Mouse (Mus musculus) spleen, adult 2 months (tissue): ENCODE results near the gene Cr2. TPM values are rescaled to one million over a fixed set of nuclear protein-coding genes. Genes with fewer than 3 reads are reported as not detected.

Source experiments
- DNase-seq, 2 experiments: peaks; one replicate each; pipeline versions ENCODE4 v3.0.0 to v3.0.0-alpha.2; 2012 to 2021; ENCODE audit warnings: low spot score in 2 of 2, low read depth in 1 of 2
- H3K27ac ChIP-seq: fragments of 200-500 bp; 2 replicates; pipeline ENCODE4 v1.5.1; 2012; ENCODE audit warnings: low read length, inconsistent platforms; ENCODE audit not compliant: insufficient read depth
- H3K27me3 ChIP-seq: fragments of 200-500 bp; 2 replicates; pipeline ENCODE4 v1.6.1; 2012; ENCODE audit warnings: mild to moderate bottlenecking, moderate library complexity, low read length, inconsistent platforms; ENCODE audit not compliant: control insufficient read depth, insufficient read depth
- H3K36me3 ChIP-seq: fragments of 200-500 bp; 2 replicates; pipeline ENCODE4 v1.6.1; 2012; ENCODE audit warnings: mild to moderate bottlenecking, low read length, inconsistent platforms; ENCODE audit not compliant: control insufficient read depth, insufficient read depth
- H3K4me1 ChIP-seq: fragments of 200-500 bp; 2 replicates; pipeline ENCODE4 v1.6.1; 2011; ENCODE audit warnings: inconsistent platforms; ENCODE audit not compliant: control insufficient read depth, insufficient read depth, insufficient read length
- H3K4me3 ChIP-seq: fragments of 200-500 bp; 2 replicates; pipeline ENCODE4 v1.5.1; 2011; ENCODE audit warnings: mild to moderate bottlenecking, inconsistent platforms; ENCODE audit not compliant: insufficient read depth, insufficient read length; ENCODE audit errors: extremely low read depth
- CTCF ChIP-seq: fragments of 200-500 bp; IDR thresholded peaks from 2 replicates; pipeline ENCODE4 v1.5.1; 2011; ENCODE audit warnings: mild to moderate bottlenecking, inconsistent platforms; ENCODE audit not compliant: insufficient read depth, insufficient read length, insufficient replicate concordance; ENCODE audit errors: extremely low read depth
- POLR2A ChIP-seq: fragments of 200-500 bp; IDR thresholded peaks from 2 replicates; pipeline ENCODE4 v1.6.1; 2011; ENCODE audit warnings: low read depth, low read length, inconsistent platforms
- WGBS: fragments of 180-500 bp; shearing (Covaris S2); methylation state at CpG from one replicate; pipeline ENCODE4 v1.1.7; 2018; 5-methylcytosine and 5-hydroxymethylcytosine counted together
- polyA plus RNA-seq: library from polyadenylated mRNA; depleted of rRNA; stranded (reverse); fragments of >200 nt; gene quantifications from 2 replicates; pipeline ENCODE4 v1.2.3, GENCODE M21; 2012

Cr2 gene
- polyA plus RNA-seq, 1 experiment: 53.0 TPM

GRCm38 (mm10) chr1:195131675-195132015 is 44.9 kb downstream of the Cr2 start:
- WGBS: 11% methylated on average over 4 of the region's 4 CpGs
- TF ChIP-seq POLR2A: no peak
- no peak for TF ChIP-seq CTCF
- Histone ChIP-seq H3K27me3 (no peaks in the 10 kb centered on the region), H3K4me3 (peak overlapping the region; percentile 39; the same call in 1 of the 2 replicates), H3K4me1 (no peaks in the 10 kb centered on the region; the same call in 1 of the 2 replicates), H3K36me3 (peaks cover 19% of the 10 kb centered on the region), H3K27ac (peak overlapping the region; percentile 99; the same call in 1 of the 2 replicates)
- no peak for DNase-seq

GRCm38 (mm10) chr1:195130953-195131674 is 45.4 kb downstream of the Cr2 start, which contains the start of gene Cr1l:
Cr1l (minus strand) TSS chr1:195131586.
- peak within 1 kb of the TSS; percentile 99 for H3K27ac ChIP-seq
- under 1% methylated on average over 31 of the region's 31 CpGs for WGBS
- DNase-seq: peak; percentile 79 to 93
- H3K4me1 ChIP-seq: no peaks in the 10 kb centered on the region; the same call in 1 of the 2 replicates
- H3K27me3 ChIP-seq: no peaks in the 10 kb centered on the region
- peaks cover 16% of the 10 kb centered on the region for H3K36me3 ChIP-seq
- H3K4me3 ChIP-seq: peak within 1 kb of the TSS; percentile 74
- TF ChIP-seq CTCF: peak; percentile 70; the same call in 1 of the 2 replicates
- TF ChIP-seq POLR2A: peak; percentile 74; the same call in 1 of the 2 replicates

GRCm38 (mm10) chr1:195130479-195130878 is 46.0 kb downstream of the Cr2 start:
- TF ChIP-seq POLR2A: no peak
- TF ChIP-seq CTCF: no peak
- Histone ChIP-seq H3K27me3 (no peaks in the 10 kb centered on the region), H3K4me3 (peak overlapping the region; percentile 74), H3K36me3 (peaks cover 15% of the 10 kb centered on the region), H3K27ac (peak overlapping the region; percentile 99; the same call in 1 of the 2 replicates), H3K4me1 (no peaks in the 10 kb centered on the region; the same call in 1 of the 2 replicates)
- 3% methylated on average over 2 of the region's 2 CpGs for WGBS
- no peak for DNase-seq

- no peaks in the 10 kb centered on the region; the same call in 1 of the 2 replicates for H3K4me1 ChIP-seq
- no peak overlapping the region for H3K4me3 ChIP-seq
- TF ChIP-seq CTCF (no peak), POLR2A (no peak)
- no peak overlapping the region for H3K27ac ChIP-seq
- DNase-seq: no peak
- WGBS: 87% methylated on average over 1 of the region's 1 CpGs
- peaks cover 15% of the 10 kb centered on the region for H3K36me3 ChIP-seq
- H3K27me3 ChIP-seq: no peaks in the 10 kb centered on the region
Observed at GRCm38 (mm10) chr1:195129867-195130266, 46.6 kb downstream of the Cr2 start.

- H3K27ac ChIP-seq: no peak overlapping the region
- no peaks in the 10 kb centered on the region for H3K4me1 ChIP-seq
- peaks cover 33% of the 10 kb centered on the region for H3K36me3 ChIP-seq
- H3K4me3 ChIP-seq: no peak overlapping the region
- no peaks in the 10 kb centered on the region for H3K27me3 ChIP-seq
- no peak for TF ChIP-seq POLR2A
- TF ChIP-seq CTCF: no peak
- WGBS: 92% methylated on average over 1 of the region's 1 CpGs
- DNase-seq: no peak
Observed at GRCm38 (mm10) chr1:195114414-195114813, 62.1 kb downstream of the Cr2 start.

- 87% methylated on average over 4 of the region's 4 CpGs for WGBS
Observed at GRCm38 (mm10) chr1:195113621-195114020, 62.9 kb downstream of the Cr2 start.

GRCm38 (mm10) chr1:195100693-195101092 is 75.8 kb downstream of the Cr2 start:
- TF ChIP-seq CTCF (no peak), POLR2A (no peak)
- peaks cover 22% of the 10 kb centered on the region for H3K36me3 ChIP-seq
- H3K4me3 ChIP-seq: no peak overlapping the region
- no peaks in the 10 kb centered on the region for H3K27me3 ChIP-seq
- no peaks in the 10 kb centered on the region for H3K4me1 ChIP-seq
- WGBS: 83% methylated on average over 4 of the region's 4 CpGs
- no peak overlapping the region for H3K27ac ChIP-seq
- no peak for DNase-seq

More at GRCm38 (mm10) chr1:195113621-195114020, 62.9 kb downstream of the Cr2 start:
- H3K27me3 ChIP-seq: no peaks in the 10 kb centered on the region
- H3K36me3 ChIP-seq: peaks cover 33% of the 10 kb centered on the region
- TF ChIP-seq CTCF (no peak), POLR2A (no peak)
- no peak for DNase-seq
- H3K4me3 ChIP-seq: no peak overlapping the region
- no peaks in the 10 kb centered on the region for H3K4me1 ChIP-seq
- no peak overlapping the region for H3K27ac ChIP-seq
